Mouse (Mus musculus): ENCODE data around the gene Stx16.

The Stx16 gene

GRCm38 (mm10) chr2:174122331-174122730 is 46.2 kb downstream of the Stx16 start:
- in situ Hi-C loops (cut with MboI, MseI), result loop anchor here (25.0 kb wide), 1 partner anchor 535 kb away; the partner anchor contains the start of gene Ankrd60

- in situ Hi-C loops (cut with MboI, MseI), result loop anchor here (25.0 kb wide), 1 partner anchor 536 kb away; the partner anchor contains the start of gene Ankrd60
Measured at GRCm38 (mm10) chr2:174123731-174124130, 47.6 kb downstream of the Stx16 start.

- in situ Hi-C loops (cut with MboI, MseI), result no loop called here
Measured at GRCm38 (mm10) chr2:174126522-174127375, 50.6 kb downstream of the Stx16 start.

- in situ Hi-C loops (cut with MboI, MseI), result no loop called here
Measured at GRCm38 (mm10) chr2:174127376-174127713, 51.2 kb downstream of the Stx16 start.

DNA sequence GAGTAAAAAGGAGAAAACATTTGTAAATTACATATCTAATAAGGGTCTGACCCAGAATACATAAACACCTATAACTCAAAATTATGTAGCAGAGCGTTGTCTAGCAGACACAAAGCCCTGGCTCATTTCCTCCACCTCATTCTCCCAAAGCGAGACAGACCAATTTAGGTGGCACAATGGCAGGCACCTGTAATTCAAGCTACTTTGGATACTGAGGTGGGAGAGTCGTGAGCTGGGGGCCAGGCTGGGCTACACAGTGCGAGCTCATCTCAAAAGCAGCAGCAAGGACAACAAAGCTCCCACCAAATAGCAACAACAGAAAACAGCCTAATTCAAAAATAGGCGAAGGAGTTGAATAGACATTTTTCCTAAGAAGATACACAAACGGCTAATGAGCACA is 52.8 kb downstream of the Stx16 start:
- in situ Hi-C loops (cut with MboI, MseI), result no loop called here

DNA sequence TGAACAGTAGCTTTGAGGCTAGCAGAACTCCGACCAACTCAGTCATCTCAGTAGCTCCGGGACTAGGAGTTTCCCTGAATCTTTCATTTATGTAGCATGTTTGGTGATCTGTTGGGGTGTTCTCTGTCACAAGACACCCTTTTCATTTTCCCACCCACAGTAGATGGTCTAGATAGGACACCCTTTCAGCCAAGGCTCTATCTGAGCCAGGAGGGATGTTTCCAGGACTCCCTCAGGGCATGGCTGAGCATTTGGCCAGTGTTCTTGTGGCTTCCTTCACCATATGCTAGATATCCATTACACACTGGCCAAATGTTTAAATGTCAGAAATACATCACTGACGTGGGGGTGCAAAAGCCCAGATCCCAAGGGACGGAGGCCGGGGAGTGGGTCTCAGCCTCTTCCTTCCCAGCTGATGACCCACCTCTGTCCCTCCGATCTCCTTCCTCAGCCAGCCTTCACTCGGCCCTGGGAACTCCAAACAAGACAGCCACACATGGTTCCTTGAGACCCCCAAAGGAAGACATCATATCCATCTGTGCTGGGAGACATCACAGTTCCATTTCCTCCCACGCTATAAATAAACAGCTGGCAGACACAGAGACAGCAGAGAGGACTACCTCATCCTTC is 54.5 kb downstream of the Stx16 start:
- in situ Hi-C loops (cut with MboI, MseI), result no loop called here

DNA sequence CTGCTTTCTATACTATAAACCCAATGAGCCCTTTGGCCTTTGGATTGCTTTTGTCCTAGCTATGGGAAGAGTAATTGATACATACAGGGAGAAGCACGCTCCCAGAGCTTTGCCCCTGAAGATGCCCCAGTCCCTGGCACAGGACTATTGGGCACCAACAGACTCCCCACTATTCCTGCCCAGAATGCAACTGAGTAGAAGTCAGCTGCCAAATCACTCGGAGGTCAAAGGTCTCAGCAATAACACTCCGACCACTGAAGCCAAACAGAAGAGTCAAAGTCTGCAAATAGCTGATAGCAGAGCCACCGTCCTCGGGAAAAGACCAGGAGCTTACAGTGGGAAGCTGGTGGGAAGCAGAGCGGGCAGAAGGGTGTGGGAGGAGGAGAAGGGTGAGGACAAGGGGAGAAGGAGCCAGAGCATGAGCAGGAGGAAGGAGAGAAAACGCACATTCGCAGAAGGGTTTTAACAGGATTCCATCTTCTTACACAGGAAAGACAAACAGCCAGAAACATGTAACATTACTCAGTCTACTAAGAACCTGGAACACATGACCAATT is 56.4 kb downstream of the Stx16 start:
- in situ Hi-C loops (cut with MboI, MseI), result no loop called here
